Mouse (Mus musculus): ENCODE results near the gene Ttc26.

GRCm38 (mm10) chr6:38433261-38434033 is 52.2 kb downstream of the Ttc26 start, which contains the start of gene Ubn2:
- no peak for TF ChIP-seq CTCF (IDR thresholded peaks at IDR 0.05; ENCODE audit: low read depth, low read length)
- TF ChIP-seq POLR2A (IDR thresholded peaks at IDR 0.05; ENCODE audit: extremely low read depth, insufficient read depth, low read length), result peak; percentile 80
